Mouse (Mus musculus) gastrocnemius, adult 2 months (tissue): ENCODE measurements around the gene Hoxb4. TPM values are rescaled to one million over a fixed set of nuclear protein-coding genes. Genes with fewer than 3 reads are reported as not detected.

Source experiments
- DNase-seq: peaks from one replicate; pipeline ENCODE4 v3.0.0; 2022
- H3K27ac ChIP-seq: fragments of 200-600 bp; 2 replicates; pipeline ENCODE4 v1.8.1; 2022; ENCODE audit warnings: mild to moderate bottlenecking
- H3K4me3 ChIP-seq: fragments of 200-600 bp; 2 replicates; pipeline ENCODE4 v1.8.1; 2022; ENCODE audit warnings: mild to moderate bottlenecking, moderate library complexity
- CTCF ChIP-seq: fragments of 200-600 bp; IDR thresholded peaks from 2 replicates; pipeline ENCODE4 v1.8.1; 2022; ENCODE audit warnings: antibody characterized with exemption, mild to moderate bottlenecking, moderate library complexity
- intact Hi-C: fragments of 180-260 bp; cut with DNase I; formaldehyde crosslinking; loops from one replicate; pipeline ENCODE4 v1.15.1; 2025
- total RNA-seq, 2 experiments: library from RNA; stranded (reverse); gene quantifications; 2 replicates each; pipeline ENCODE4 v1.2.3; 2021

Hoxb4 gene
- total RNA-seq, 2 experiments from 2014 or later, result 0.31 to 0.38 TPM

- intact Hi-C loops, result loop anchor here (1.0 to 2.0 kb wide), 3 partner anchors 15 to 341 kb away; no protein-coding TSS in a partner anchor
- H3K4me3 ChIP-seq, result peak overlapping the region; percentile 31
- no peak for DNase-seq
- H3K27ac ChIP-seq, result peak overlapping the region; percentile 31; the same call in 1 of the 2 replicates
- no peak for TF ChIP-seq CTCF
Measured at GRCm38 (mm10) chr11:96279421-96280233, 38.4 kb upstream of the Hoxb4 start.

GRCm38 (mm10) chr11:96280399-96281378 lies 37.4 kb upstream of the Hoxb4 start:
- DNase-seq, result no peak
- intact Hi-C loops, result loop anchor here (1.0 kb wide), 1 partner anchor 14 kb away; no protein-coding TSS in a partner anchor
- Histone ChIP-seq H3K27ac (no peak overlapping the region), H3K4me3 (no peak overlapping the region)
- TF ChIP-seq CTCF, result no peak

GRCm38 (mm10) chr11:96281396-96281795 lies 36.7 kb upstream of the Hoxb4 start:
- TF ChIP-seq CTCF, result no peak
- H3K4me3 ChIP-seq, result peak overlapping the region; percentile 73; the same call in 1 of the 2 replicates
- no peak for DNase-seq
- intact Hi-C loops, result no loop called here
- no peak overlapping the region for H3K27ac ChIP-seq

- peak within 1 kb of the TSS; percentile 73 for H3K4me3 ChIP-seq
- peak within 1 kb of the TSS; percentile 89; the same call in 1 of the 2 replicates for H3K27ac ChIP-seq
- DNase-seq, result no peak
- TF ChIP-seq CTCF, result no peak
- intact Hi-C loops, result no loop called here
Measured at GRCm38 (mm10) chr11:96281855-96282570, 36.1 kb upstream of the Hoxb4 start, which contains the start of gene Hoxb8. Gene Hoxb8, plus strand, starts transcription at chr11:96281905.

- TF ChIP-seq CTCF, result no peak
- H3K4me3 ChIP-seq, result peak overlapping the region; percentile 73
Measured at GRCm38 (mm10) chr11:96282795-96283430, 35.2 kb upstream of the Hoxb4 start.

GRCm38 (mm10) chr11:96284041-96284749 lies 33.9 kb upstream of the Hoxb4 start:
- intact Hi-C loops, result loop anchor here (1.0 kb wide), 1 partner anchor 9 kb away; no protein-coding TSS in a partner anchor
- Histone ChIP-seq H3K4me3 (peak overlapping the region; percentile 73), H3K27ac (peak overlapping the region; percentile 89)
- TF ChIP-seq CTCF, result peak; percentile 26; the same call in 1 of the 2 replicates
- peak; percentile 53 for DNase-seq

More at GRCm38 (mm10) chr11:96282795-96283430, 35.2 kb upstream of the Hoxb4 start:
- H3K27ac ChIP-seq, result peak overlapping the region; percentile 89
- DNase-seq, result no peak
- intact Hi-C loops, result no loop called here

- Histone ChIP-seq H3K4me3 (peak overlapping the region; percentile 73), H3K27ac (peak overlapping the region; percentile 89)
- no peak for TF ChIP-seq CTCF
- DNase-seq, result no peak
- intact Hi-C loops, result loop anchor here (1.0 kb wide), 1 partner anchor 8 kb away; no protein-coding TSS in a partner anchor
Measured at GRCm38 (mm10) chr11:96284774-96285734, 33.0 kb upstream of the Hoxb4 start.

GRCm38 (mm10) chr11:96285771-96286738 lies 32.0 kb upstream of the Hoxb4 start, which contains the start of gene Hoxb7:
Gene Hoxb7, plus strand, starts transcription at chr11:96286623.
- Histone ChIP-seq H3K27ac (peak within 1 kb of the TSS; percentile 89), H3K4me3 (peak within 1 kb of the TSS; percentile 73)
- no peak for DNase-seq
- TF ChIP-seq CTCF, result no peak
- intact Hi-C loops, result no loop called here
